Mouse (Mus musculus) neutrophil, adult 65 days (primary cell): ENCODE results near the gene 2900026A02Rik. TPM values are rescaled to one million over a fixed set of nuclear protein-coding genes. Genes with fewer than 3 reads are reported as not detected.

ENCODE experiments used
- total RNA-seq: library from RNA; stranded (reverse); gene quantifications from 2 replicates; pipeline ENCODE4 v1.2.4, GENCODE M21; 2023

Gene 2900026A02Rik
- total RNA-seq: 0.16 and 0.50 TPM in 2 replicates

DNA sequence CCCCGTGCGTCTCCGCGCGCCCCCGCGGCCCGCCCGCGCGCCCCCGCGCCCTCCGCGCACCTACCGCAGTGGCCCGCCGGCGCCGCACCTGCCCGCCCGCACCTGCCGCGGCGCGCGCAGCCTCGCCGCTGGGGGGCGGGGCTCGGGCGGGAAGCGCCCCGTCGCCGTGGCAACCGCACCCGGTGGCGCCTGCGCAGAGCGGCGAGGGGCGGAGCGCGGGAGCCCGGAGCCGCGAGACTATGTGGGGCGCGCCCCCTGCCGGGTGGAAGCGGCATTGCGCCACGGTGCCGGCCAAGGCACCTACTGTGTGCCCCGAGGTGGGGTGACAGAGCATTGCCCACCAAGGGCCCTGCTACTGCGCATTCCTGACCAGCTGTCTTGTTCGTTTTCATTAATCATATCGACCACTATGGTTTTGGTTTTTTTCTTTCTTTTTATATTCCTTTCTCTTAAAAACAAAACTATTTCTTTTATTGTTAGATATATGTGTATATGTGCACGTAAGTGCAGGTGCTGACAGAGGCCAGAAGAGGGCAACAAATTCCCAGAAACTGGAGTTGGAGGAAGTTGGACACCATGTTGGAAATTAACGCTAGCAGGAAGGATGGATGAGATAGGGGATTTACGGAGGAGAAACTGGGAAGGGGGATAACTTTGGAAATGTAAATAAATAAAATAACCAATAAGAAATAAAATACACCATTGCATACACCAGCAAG, at the start of gene 2900026A02Rik:
TSS of gene 2900026A02Rik (minus strand) at position 90 of the 719 bp plus-strand sequence.

DNA sequence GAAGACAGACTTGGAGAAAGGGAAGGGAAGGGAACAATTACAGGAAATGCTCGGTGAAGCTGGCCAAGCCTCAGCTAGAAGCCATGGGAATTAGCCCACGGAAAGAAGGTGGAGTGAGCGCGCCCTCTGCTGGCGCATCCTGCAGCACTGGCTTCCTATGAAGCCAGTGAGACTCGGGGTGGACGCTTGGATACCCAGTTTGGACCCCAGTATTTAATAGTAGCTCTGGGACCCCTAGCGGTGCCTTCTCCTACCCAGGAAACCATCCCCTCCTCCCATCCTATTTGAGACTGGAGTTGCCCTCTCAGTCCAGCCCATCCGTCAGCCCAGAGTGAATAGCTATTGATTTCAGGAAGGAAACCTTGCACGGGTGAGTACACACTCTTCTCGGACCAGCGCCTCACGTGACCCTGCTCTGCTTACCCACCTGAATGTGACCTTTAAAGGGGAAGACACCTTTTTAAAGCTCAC, 5.6 kb upstream of the 2900026A02Rik start, which contains the start of gene Tmem211:
TSS of gene Tmem211 (plus strand) at position 278 of the 471 bp plus-strand sequence.

DNA sequence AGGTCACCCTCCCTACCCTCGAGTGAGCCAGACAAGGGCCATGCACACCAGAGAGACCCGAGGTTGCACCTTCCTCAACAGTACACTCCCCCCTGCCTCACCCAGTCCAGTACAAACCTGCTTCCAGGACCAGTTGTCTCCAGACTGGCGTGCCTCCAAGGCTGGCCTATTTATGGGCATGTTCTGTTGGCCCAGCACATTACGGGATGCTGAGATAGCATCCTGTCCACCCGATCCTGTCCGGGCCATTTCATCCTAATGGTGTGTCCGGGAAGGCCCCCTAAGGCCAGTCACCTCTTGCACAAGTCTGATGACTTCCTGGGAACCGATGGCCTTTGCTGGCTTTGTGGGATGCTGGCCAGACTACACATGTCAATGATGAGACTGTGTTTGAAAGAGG, 139.6 kb downstream of the 2900026A02Rik start, which contains the start of gene Crybb3:
TSS of gene Crybb3 (minus strand) at position 146 of the 400 bp plus-strand sequence.

DNA sequence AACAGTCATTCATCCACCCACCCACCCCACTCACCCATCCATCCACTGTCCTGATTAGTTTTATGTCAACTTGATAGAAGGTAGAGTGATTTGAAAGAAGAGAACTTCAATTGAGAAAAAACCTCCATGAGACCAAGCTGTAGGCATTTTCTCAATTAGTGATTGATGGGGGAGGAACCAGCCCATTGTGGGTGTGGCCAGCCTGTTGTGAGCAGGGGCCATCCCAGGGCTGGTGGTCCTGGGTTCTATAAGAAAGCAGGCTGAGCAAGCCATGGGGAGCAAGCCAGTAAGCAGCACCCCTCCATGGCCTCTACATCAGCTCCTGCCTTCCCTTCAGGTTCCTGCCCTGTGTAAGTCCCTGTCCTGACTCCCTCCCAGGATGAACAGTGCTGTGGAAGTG, 151.0 kb downstream of the 2900026A02Rik start, which contains the start of gene Crybb2:
TSS of gene Crybb2 (minus strand) at position 101 of the 400 bp plus-strand sequence.

Other genes with a start within 250 kb of the 2900026A02Rik start
- gene Grk3, start 205.4 kb downstream of the 2900026A02Rik start, total RNA-seq: 17.9 and 34.2 TPM in 2 replicates
- gene Crybb2, start 151.1 kb downstream of the 2900026A02Rik start, total RNA-seq: not detected in 2 replicates
- gene Crybb3, start 139.7 kb downstream of the 2900026A02Rik start, total RNA-seq: not detected in 2 replicates
- gene Tmem211, start 5.7 kb upstream of the 2900026A02Rik start, total RNA-seq: not detected in 2 replicates
- gene Sgsm1, start 89.5 kb upstream of the 2900026A02Rik start, total RNA-seq: not detected in 2 replicates
- not detected in 2 replicates for gene Aym1, start 136.1 kb upstream of the 2900026A02Rik start, total RNA-seq